Mouse (Mus musculus): ENCODE measurements around the gene Clec3a. TPM values are rescaled to one million over a fixed set of nuclear protein-coding genes. Genes with fewer than 3 reads are reported as not detected.

Gene Clec3a
- polyA plus RNA-seq, 1 experiment = not detected

DNA sequence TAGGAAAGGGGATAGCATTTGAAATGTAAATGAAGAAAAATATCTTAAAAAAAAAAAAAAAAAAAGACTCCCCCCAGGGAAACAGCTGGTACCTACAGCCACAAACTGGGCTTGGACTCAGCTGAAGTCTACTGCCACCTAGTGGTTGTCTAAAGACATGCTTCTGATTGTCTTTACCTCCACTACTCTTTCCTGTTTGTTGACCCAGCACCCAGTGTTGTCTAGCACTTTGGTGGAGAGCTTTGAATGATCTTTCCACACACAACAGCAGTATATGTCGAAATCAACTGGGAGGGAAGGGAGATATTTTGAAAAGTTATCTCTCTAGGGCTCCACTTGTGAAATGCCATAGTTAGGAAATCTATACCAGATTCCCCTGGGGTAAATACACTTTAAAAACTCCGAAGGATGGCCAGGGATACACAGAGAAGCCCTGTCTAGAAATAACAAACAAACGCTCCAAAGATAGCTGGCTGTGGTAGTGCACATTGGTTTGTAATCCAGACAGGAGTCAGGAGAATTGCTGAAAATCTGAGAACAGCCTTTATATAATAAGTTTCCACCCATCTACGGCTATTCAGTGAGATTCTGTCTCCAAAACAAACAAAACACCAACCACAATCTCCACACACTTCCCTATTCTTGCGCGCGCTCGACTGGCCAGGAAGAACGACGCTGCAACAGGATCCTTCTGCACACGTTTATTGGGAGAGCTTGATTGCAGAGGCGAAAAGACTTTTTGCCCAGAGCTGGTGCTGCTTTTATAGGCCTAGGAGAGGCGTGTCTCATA, 27.2 kb upstream of the Clec3a start:
- Histone ChIP-seq H3K27me3 (ENCODE audit: control insufficient read depth, insufficient read depth, insufficient read length) (no peaks in the 10 kb centered on the region), H3K79me3 (ENCODE audit: low read depth) (no peaks in the 10 kb centered on the region), H3ac (ENCODE audit: control insufficient read depth, insufficient read length, low read depth) (no peak overlapping the region), H3K4me3 (ENCODE audit: insufficient read depth, poor library complexity, severe bottlenecking) (no peak overlapping the region), H3K36me3 (ENCODE audit: control insufficient read depth, insufficient read depth) (no peaks in the 10 kb centered on the region), H3K79me2 (ENCODE audit: control insufficient read depth, insufficient read depth) (no peaks in the 10 kb centered on the region)
- TF ChIP-seq MAX (IDR thresholded peaks at IDR 0.05) (no peak), CEBPB (IDR thresholded peaks at IDR 0.05; ENCODE audit: low read depth) (no peak), MYOG (IDR thresholded peaks at IDR 0.05; ENCODE audit: control insufficient read depth, extremely low read depth, insufficient read length) (no peak), USF1 (IDR thresholded peaks at IDR 0.05; ENCODE audit: low read depth) (no peak), FOSL1 (IDR thresholded peaks at IDR 0.05; ENCODE audit: insufficient read depth, low read length, poor library complexity, severe bottlenecking) (no peak), CTCF (IDR thresholded peaks at IDR 0.05; ENCODE audit: control insufficient read depth, insufficient read depth, insufficient read length) (no peak), MYOD1 (IDR thresholded peaks at IDR 0.05; ENCODE audit: control insufficient read depth, insufficient read length, low read depth) (no peak)

DNA sequence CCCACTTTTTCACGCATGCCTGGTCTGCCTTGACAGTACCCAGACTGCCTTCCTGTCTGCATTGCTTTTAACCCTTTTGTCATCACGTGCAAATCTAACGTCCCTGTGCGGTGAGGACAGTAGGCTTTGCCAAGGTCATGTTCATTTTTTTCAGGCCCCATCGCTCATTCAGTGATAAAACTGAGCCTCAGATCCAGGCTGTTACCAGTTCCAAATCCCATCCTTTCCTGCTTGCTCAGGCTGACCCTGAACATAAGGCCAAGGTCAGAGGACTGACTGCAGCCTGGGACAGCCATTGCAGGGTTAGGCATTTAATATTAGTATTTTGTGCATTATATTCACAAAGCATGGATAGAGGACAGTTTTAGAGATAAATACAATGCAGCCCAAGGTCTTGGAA, 19.6 kb upstream of the Clec3a start:
- no peaks in the 10 kb centered on the region for H3K79me2 ChIP-seq (ENCODE audit: control insufficient read depth, insufficient read depth)
- H3ac ChIP-seq (ENCODE audit: control insufficient read depth, insufficient read length, low read depth) = no peak overlapping the region
- no peak for TF ChIP-seq MYOG (IDR thresholded peaks at IDR 0.05; ENCODE audit: control insufficient read depth, extremely low read depth, insufficient read length)
- TF ChIP-seq USF1 (IDR thresholded peaks at IDR 0.05; ENCODE audit: low read depth) = no peak
- no peak for TF ChIP-seq CTCF (IDR thresholded peaks at IDR 0.05; ENCODE audit: control insufficient read depth, insufficient read depth, insufficient read length)
- TF ChIP-seq CEBPB (IDR thresholded peaks at IDR 0.05; ENCODE audit: low read depth) = no peak
- TF ChIP-seq FOSL1 (IDR thresholded peaks at IDR 0.05; ENCODE audit: insufficient read depth, low read length, poor library complexity, severe bottlenecking) = no peak
- no peak for TF ChIP-seq MAX (IDR thresholded peaks at IDR 0.05)
- no peak for TF ChIP-seq MYOD1 (IDR thresholded peaks at IDR 0.05; ENCODE audit: control insufficient read depth, insufficient read length, low read depth)
- H3K36me3 ChIP-seq (ENCODE audit: control insufficient read depth, insufficient read depth) = no peaks in the 10 kb centered on the region
- H3K79me3 ChIP-seq (ENCODE audit: low read depth) = no peaks in the 10 kb centered on the region
- no peaks in the 10 kb centered on the region for H3K27me3 ChIP-seq (ENCODE audit: control insufficient read depth, insufficient read depth, insufficient read length)
- no peak overlapping the region for H3K4me3 ChIP-seq (ENCODE audit: insufficient read depth, poor library complexity, severe bottlenecking)

DNA sequence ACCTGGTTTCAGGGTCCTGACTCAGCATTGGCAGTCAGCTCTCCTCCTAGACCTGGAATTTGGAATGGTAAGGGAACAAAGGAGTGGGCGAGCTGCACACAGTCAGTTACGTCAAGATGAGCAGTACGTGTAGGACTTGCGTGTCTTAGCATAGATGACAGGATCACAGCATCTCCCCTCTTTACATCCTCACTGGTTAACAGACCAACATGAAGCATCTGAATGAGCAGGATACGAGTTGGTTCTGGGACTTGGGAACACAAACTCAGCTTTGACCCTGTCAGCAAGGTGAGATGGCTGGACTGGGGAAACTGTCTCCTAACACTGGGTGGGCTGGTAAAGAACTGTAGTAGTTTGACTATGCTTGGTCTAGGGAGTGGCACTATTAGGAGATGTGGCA, 18.6 kb upstream of the Clec3a start:
- no peaks in the 10 kb centered on the region for H3K36me3 ChIP-seq (ENCODE audit: control insufficient read depth, insufficient read depth)
- TF ChIP-seq CTCF (IDR thresholded peaks at IDR 0.05; ENCODE audit: control insufficient read depth, insufficient read depth, insufficient read length) (no peak), CEBPB (IDR thresholded peaks at IDR 0.05; ENCODE audit: low read depth) (no peak), MYOG (IDR thresholded peaks at IDR 0.05; ENCODE audit: control insufficient read depth, extremely low read depth, insufficient read length) (no peak), MAX (IDR thresholded peaks at IDR 0.05) (no peak)
- no peaks in the 10 kb centered on the region for H3K79me2 ChIP-seq (ENCODE audit: control insufficient read depth, insufficient read depth)
- H3K4me3 ChIP-seq (ENCODE audit: insufficient read depth, poor library complexity, severe bottlenecking) = no peak overlapping the region
- H3ac ChIP-seq (ENCODE audit: control insufficient read depth, insufficient read length, low read depth) = no peak overlapping the region
- H3K79me3 ChIP-seq (ENCODE audit: low read depth) = no peaks in the 10 kb centered on the region
- no peaks in the 10 kb centered on the region for H3K27me3 ChIP-seq (ENCODE audit: control insufficient read depth, insufficient read depth, insufficient read length)

DNA sequence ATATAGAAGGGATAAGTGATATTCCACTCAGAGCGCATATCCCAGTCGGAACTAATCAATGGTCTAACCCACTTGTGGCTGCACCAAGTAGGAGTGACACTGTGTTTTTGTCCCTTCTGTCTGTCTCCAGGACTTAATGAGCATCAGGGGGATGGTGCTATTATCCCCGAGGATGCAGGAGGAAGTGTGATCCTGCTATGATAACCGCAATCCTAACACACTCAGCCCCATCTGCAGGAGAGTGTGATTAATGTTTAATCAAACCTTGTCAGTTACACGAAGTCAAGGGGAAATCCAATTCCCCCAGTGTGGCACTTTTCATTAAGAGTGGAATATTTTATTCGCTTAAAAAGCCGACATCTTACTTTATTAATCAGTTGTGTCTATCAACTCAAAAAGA, 16.2 kb upstream of the Clec3a start:
- TF ChIP-seq CTCF (IDR thresholded peaks at IDR 0.05; ENCODE audit: control insufficient read depth, insufficient read depth, insufficient read length) = no peak
- no peak for TF ChIP-seq USF1 (IDR thresholded peaks at IDR 0.05; ENCODE audit: low read depth)
- no peak for TF ChIP-seq MYOG (IDR thresholded peaks at IDR 0.05; ENCODE audit: control insufficient read depth, extremely low read depth, insufficient read length)
- no peak for TF ChIP-seq CEBPB (IDR thresholded peaks at IDR 0.05; ENCODE audit: low read depth)
- no peak for TF ChIP-seq MYOD1 (IDR thresholded peaks at IDR 0.05; ENCODE audit: control insufficient read depth, insufficient read length, low read depth)
- TF ChIP-seq FOSL1 (IDR thresholded peaks at IDR 0.05; ENCODE audit: insufficient read depth, low read length, poor library complexity, severe bottlenecking) = no peak
- no peak for TF ChIP-seq MAX (IDR thresholded peaks at IDR 0.05)
- H3K36me3 ChIP-seq (ENCODE audit: control insufficient read depth, insufficient read depth) = no peaks in the 10 kb centered on the region

GRCm38 (mm10) chr8:114411421-114411820, 6.5 kb upstream of the Clec3a start:
- Histone ChIP-seq H3K36me3 (ENCODE audit: control insufficient read depth, insufficient read depth) (no peaks in the 10 kb centered on the region), H3K27me3 (ENCODE audit: control insufficient read depth, insufficient read depth, insufficient read length) (no peaks in the 10 kb centered on the region), H3K79me3 (ENCODE audit: low read depth) (no peaks in the 10 kb centered on the region), H3K4me3 (ENCODE audit: insufficient read depth, poor library complexity, severe bottlenecking) (no peak overlapping the region), H3ac (ENCODE audit: control insufficient read depth, insufficient read length, low read depth) (no peak overlapping the region), H3K79me2 (ENCODE audit: control insufficient read depth, insufficient read depth) (no peaks in the 10 kb centered on the region)
- TF ChIP-seq MYOD1 (IDR thresholded peaks at IDR 0.05; ENCODE audit: control insufficient read depth, insufficient read length, low read depth) (no peak), FOSL1 (IDR thresholded peaks at IDR 0.05; ENCODE audit: insufficient read depth, low read length, poor library complexity, severe bottlenecking) (no peak), USF1 (IDR thresholded peaks at IDR 0.05; ENCODE audit: low read depth) (no peak), MAX (IDR thresholded peaks at IDR 0.05) (no peak), CEBPB (IDR thresholded peaks at IDR 0.05; ENCODE audit: low read depth) (no peak), MYOG (IDR thresholded peaks at IDR 0.05; ENCODE audit: control insufficient read depth, extremely low read depth, insufficient read length) (no peak), CTCF (IDR thresholded peaks at IDR 0.05; ENCODE audit: control insufficient read depth, insufficient read depth, insufficient read length) (no peak)

More for the DNA sequence above, 16.2 kb upstream of the Clec3a start:
- H3K4me3 ChIP-seq (ENCODE audit: insufficient read depth, poor library complexity, severe bottlenecking) = no peak overlapping the region
- no peaks in the 10 kb centered on the region for H3K79me2 ChIP-seq (ENCODE audit: control insufficient read depth, insufficient read depth)
- no peaks in the 10 kb centered on the region for H3K27me3 ChIP-seq (ENCODE audit: control insufficient read depth, insufficient read depth, insufficient read length)
- no peaks in the 10 kb centered on the region for H3K79me3 ChIP-seq (ENCODE audit: low read depth)
- H3ac ChIP-seq (ENCODE audit: control insufficient read depth, insufficient read length, low read depth) = no peak overlapping the region
